Mouse (Mus musculus) urinary bladder, adult 2 months (tissue): ENCODE data around the gene Olfr1437. TPM values are rescaled to one million over a fixed set of nuclear protein-coding genes. Genes with fewer than 3 reads are reported as not detected.
"Not testable (repeated sequence)": the region's sequence is repeated elsewhere in the genome, so short reads cannot be mapped to it uniquely, and the experiment has no call there.

Source experiments
- DNase-seq: peaks from one replicate; pipeline ENCODE4 v3.0.0; 2022; ENCODE audit warnings: low spot score
- polyA plus RNA-seq: library from polyadenylated mRNA; depleted of rRNA; stranded (reverse); fragments of >200 nt; gene quantifications from 2 replicates; pipeline ENCODE4 v1.2.3, GENCODE M21; 2012; rRNA removed

Olfr1437 gene
- polyA plus RNA-seq, result not detected in 2 replicates

DNA sequence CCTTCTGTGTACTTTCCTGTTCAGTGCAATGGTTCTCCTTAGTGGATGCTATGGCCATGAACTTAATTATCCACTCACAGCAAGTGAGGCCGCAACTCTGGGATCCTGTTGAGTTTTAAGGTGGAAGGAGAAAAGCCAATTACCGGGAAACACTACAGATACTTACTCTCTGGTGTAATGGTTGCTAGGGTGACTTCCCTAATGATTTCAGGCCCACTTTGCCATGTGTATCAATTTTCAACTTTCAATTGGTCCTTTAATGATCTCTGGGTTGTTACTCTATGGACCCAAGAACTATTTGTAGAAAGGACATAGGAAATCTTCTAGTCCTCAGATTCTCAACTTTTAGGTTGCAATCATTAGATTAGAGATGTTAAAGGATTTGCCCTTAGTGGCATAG, at the start of gene Olfr1437:
Gene Olfr1437 (minus strand): TSS at position 101 of the 400 bp plus-strand sequence.
- DNase-seq, result no peak

DNA sequence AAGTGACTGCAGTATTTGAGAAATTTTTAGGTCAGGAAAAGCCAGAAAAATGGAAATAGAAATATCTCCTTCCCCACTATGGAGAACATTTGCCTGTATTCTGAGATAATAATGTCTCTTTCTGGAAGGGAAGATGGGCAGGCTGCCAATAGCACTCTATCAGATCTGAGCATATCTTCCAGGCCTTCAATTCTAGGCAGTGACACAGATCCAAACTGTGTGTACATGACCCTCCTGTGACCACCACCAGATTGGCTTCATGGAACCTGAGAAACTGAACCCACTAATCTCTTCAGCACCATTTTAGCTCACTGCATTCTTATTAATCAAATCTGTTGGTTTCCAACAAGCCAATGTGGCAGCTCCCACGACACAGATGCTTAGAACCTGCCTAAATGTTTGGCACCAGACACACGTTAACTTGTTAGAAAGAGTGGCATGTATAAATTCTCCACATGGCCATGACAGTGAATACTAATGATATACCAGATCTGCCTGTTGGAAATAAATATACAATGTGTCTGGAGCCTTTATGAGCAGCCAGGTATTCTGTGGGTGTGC, 49.6 kb upstream of the Olfr1437 start:
- no peak for DNase-seq

GRCm38 (mm10) chr19:12373004-12373403, 48.1 kb upstream of the Olfr1437 start:
- DNase-seq, result no peak

GRCm38 (mm10) chr19:12335810-12336209, 10.9 kb upstream of the Olfr1437 start, which contains the start of gene Olfr1438-ps1:
Olfr1438-ps1 (minus strand) TSS chr19:12335910.
- no peak for DNase-seq

DNA sequence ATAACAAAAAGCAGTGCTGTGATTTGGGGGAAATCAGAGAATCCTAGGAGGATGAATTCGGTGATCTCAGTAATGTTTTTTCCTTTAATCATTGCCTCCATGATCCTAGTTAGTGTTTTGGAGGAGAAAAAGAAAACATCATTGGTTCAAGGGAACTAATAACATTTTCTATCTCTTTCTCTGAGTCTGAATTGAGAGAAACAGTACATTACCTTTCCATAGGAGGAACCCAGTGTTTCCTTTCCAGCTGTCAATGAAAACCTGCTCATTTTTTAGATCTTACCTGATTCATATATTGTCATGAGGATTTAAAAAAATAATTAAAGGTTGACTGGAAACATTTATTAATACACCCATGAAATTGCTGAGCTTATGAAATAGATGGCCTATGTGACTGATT, 25.9 kb downstream of the Olfr1437 start, which contains the start of gene Olfr1436:
Gene Olfr1436 (minus strand): TSS at position 101 of the 400 bp plus-strand sequence.
- not testable (repeated sequence) for DNase-seq

- DNase-seq, result no peak
Observed at GRCm38 (mm10) chr19:12292979-12293378, 31.9 kb downstream of the Olfr1437 start.

DNA sequence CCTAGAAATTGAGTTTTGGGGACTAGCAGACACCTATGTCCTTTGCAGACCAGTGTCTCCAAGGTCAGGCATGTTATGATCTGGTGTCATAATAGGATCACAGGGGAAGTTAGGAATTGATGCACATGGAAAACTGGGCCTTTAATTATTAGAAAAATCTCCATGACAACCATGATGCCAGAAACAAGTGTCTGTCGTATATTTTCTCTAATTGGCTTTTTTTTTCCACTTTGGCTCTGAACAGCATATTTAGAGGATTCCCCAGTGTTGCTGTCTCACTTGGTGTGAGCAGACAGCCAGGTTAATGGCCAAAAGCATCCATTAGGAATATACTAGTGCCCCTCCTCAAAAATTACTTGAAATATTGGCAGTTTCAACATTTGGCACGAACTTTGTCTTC, 45.3 kb downstream of the Olfr1437 start, which contains the start of gene Olfr1434:
Gene Olfr1434 (plus strand): TSS at position 301 of the 400 bp plus-strand sequence.
- DNase-seq, result no peak

Other genes starting within 250 kb of the Olfr1437 start
- gene Olfr1425, start 247.4 kb downstream of the Olfr1437 start, polyA plus RNA-seq, result not detected in 2 replicates
- not detected in 2 replicates for gene Olfr1426, start 233.1 kb downstream of the Olfr1437 start, polyA plus RNA-seq
- gene Olfr1427, start 221.8 kb downstream of the Olfr1437 start, polyA plus RNA-seq, result not detected in 2 replicates
- not detected in 2 replicates for gene Olfr1428, start 209.2 kb downstream of the Olfr1437 start, polyA plus RNA-seq
- gene Olfr76, start 201.9 kb downstream of the Olfr1437 start, polyA plus RNA-seq, result not detected in 2 replicates
- not detected in 2 replicates for gene Olfr1555-ps1, start 155.0 kb downstream of the Olfr1437 start, polyA plus RNA-seq
- gene Olfr1431, start 124.5 kb downstream of the Olfr1437 start, polyA plus RNA-seq, result not detected in 2 replicates
- gene Olfr1432, start 92.5 kb downstream of the Olfr1437 start, polyA plus RNA-seq, result not detected in 2 replicates
- not detected in 2 replicates for gene Olfr262, start 83.4 kb downstream of the Olfr1437 start, polyA plus RNA-seq
- gene Olfr235, start 64.1 kb downstream of the Olfr1437 start, polyA plus RNA-seq, result not detected in 2 replicates
- not detected in 2 replicates for gene Olfr1434, start 45.2 kb downstream of the Olfr1437 start, polyA plus RNA-seq
- not detected in 2 replicates for gene Olfr1436, start 26.0 kb downstream of the Olfr1437 start, polyA plus RNA-seq
- not detected in 2 replicates for gene Olfr1438-ps1, start 10.8 kb upstream of the Olfr1437 start, polyA plus RNA-seq
- gene Olfr1440, start 62.2 kb upstream of the Olfr1437 start, polyA plus RNA-seq, result not detected in 2 replicates
- not detected in 2 replicates for gene Olfr1441, start 92.3 kb upstream of the Olfr1437 start, polyA plus RNA-seq
- not detected in 2 replicates for gene Pfpl, start 102.8 kb upstream of the Olfr1437 start, polyA plus RNA-seq
- gene Mpeg1, start 135.7 kb upstream of the Olfr1437 start, polyA plus RNA-seq, result 11.6 and 15.2 TPM in 2 replicates
- 12.6 and 16.8 TPM in 2 replicates for gene Dtx4, start 176.4 kb upstream of the Olfr1437 start, polyA plus RNA-seq
- gene Fam111a, start 220.6 kb upstream of the Olfr1437 start, polyA plus RNA-seq, result 5.8 and 6.2 TPM in 2 replicates